Mouse (Mus musculus): ENCODE data around the gene Il17rd. TPM values are rescaled to one million over a fixed set of nuclear protein-coding genes. Genes with fewer than 3 reads are reported as not detected.

The Il17rd gene
- polyA plus RNA-seq, 1 experiment from 2014 or later: 2.0 TPM

DNA sequence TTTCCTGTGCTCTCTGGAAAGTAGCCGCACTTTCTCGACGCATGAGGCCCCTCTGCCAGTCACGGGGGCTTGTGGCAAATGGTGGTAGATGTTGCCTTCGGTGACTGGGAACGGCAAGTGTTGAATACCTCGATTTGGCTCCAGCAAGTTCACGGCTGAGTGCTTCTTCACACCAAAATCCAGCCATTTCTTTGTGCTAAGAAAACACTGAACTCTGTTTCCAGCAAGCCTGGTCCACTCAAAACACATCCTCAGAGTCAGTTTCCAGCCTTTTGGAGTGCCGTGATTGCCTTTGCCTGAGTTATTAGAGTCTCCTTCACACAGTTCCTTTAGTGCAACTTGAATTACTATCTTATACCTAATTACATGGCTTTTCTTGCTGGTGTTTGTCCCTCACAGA is 11.3 kb downstream of the Il17rd start:
- Histone ChIP-seq H3K27me3 (no peaks in the 10 kb centered on the region), H3K4me2 (no peak overlapping the region), H3K27ac (replicated peaks) (peak overlapping the region; percentile 75), H3K36me3 (no peaks in the 10 kb centered on the region), H3K9ac (no peak overlapping the region), H3K9me3 (no peaks in the 10 kb centered on the region), H3K4me1 (replicated peaks) (peaks cover 66% of the 10 kb centered on the region), H3K4me3 (no peak overlapping the region)
- 9% methylated on average over 9 of the region's 9 CpGs for WGBS
- ATAC-seq (ENCODE audit: low read depth): peak; percentile 55; the same call in 1 of the 2 replicates

DNA sequence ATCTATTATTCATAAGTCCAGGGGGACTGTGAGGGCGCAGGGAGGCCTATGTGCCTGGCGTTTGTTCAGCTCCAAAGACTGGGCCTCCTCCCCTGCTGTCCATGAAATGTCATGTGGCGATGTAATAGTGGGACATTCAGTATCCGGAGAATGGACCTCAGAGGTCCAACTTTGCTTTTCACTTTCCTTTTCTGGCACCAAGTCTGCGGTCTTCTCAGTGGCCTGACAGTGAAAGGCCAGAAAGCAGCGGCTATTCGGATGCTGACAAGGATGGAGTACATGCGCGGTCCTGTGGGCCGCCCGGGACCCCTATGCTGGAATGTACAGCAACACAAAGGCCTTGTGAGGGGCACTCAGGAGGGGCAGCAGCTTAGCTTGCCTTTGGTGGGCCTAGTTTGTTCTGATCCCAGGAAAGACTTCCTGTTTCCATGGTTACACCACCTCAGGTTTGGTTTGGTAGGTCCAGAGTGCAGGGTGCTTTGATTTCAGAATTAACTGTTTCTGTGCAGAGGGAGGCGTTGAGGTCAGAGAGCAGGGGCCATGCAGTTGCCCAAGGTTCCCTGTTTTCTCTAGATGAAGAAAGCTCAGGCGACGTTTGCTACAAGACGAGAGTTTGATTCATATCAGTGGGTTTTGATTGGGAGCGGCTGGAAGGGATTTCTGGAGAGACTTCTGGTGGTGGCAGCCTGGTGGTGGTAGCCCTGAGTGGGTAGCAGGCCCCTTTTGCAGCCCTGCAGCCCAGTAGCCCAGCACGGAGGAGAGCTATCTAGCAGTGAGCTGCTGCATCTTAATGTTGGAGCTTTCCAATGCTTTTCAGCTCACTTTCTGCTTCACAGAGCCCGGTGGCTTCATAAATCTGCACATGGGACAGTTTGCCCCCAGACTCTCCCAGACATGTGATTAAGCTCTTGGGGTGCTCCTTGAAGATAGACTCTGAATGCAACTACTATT is 12.1 kb downstream of the Il17rd start:
- H3K4me2 ChIP-seq: peak overlapping the region; percentile 12
- ATAC-seq (ENCODE audit: low read depth): peak; percentile 91
- peak overlapping the region; percentile 75 for H3K27ac ChIP-seq (replicated peaks)
- H3K4me3 ChIP-seq: no peak overlapping the region
- H3K4me1 ChIP-seq (replicated peaks): peaks cover 61% of the 10 kb centered on the region
- H3K9me3 ChIP-seq: no peaks in the 10 kb centered on the region
- H3K36me3 ChIP-seq: no peaks in the 10 kb centered on the region
- peak overlapping the region; percentile 42 for H3K9ac ChIP-seq
- H3K27me3 ChIP-seq: no peaks in the 10 kb centered on the region
- WGBS: 10% methylated on average over 18 of the region's 18 CpGs

GRCm38 (mm10) chr14:27051511-27051895 is 12.8 kb downstream of the Il17rd start:
- Histone ChIP-seq H3K4me1 (replicated peaks) (peaks cover 55% of the 10 kb centered on the region), H3K9ac (no peak overlapping the region), H3K27me3 (no peaks in the 10 kb centered on the region), H3K4me2 (peak overlapping the region; percentile 12; the same call in 1 of the 2 replicates), H3K9me3 (no peaks in the 10 kb centered on the region), H3K27ac (replicated peaks) (peak overlapping the region; percentile 75), H3K4me3 (no peak overlapping the region), H3K36me3 (no peaks in the 10 kb centered on the region)
- 19% methylated on average over 5 of the region's 5 CpGs for WGBS
- ATAC-seq (ENCODE audit: low read depth): no peak

GRCm38 (mm10) chr14:27058535-27059223 is 19.9 kb downstream of the Il17rd start:
- Histone ChIP-seq H3K9ac (no peak overlapping the region), H3K9me3 (no peaks in the 10 kb centered on the region), H3K36me3 (no peaks in the 10 kb centered on the region), H3K4me2 (no peak overlapping the region), H3K4me1 (replicated peaks) (peaks cover 17% of the 10 kb centered on the region), H3K27me3 (no peaks in the 10 kb centered on the region), H3K27ac (replicated peaks) (no peak overlapping the region), H3K4me3 (no peak overlapping the region)
- WGBS: 37% methylated on average over 13 of the region's 13 CpGs
- ATAC-seq (ENCODE audit: low read depth): no peak

DNA sequence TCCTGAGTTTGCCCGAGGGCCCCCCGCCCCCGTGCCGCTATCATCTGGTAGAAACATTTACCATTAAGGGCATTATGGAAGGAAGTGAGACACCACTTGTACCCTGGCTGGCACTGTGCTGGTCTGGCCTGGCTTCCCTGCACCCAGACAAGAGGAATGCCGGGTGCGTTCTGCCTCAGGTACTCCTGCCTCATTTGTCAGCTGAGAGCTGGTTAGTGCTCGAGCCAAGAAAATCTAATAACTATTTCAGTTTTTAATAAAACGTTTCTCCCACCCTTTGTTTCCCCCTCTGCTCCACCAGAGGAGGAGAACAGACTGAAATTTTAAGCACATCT is 20.4 kb downstream of the Il17rd start:
- Histone ChIP-seq H3K27ac (replicated peaks) (no peak overlapping the region), H3K9ac (no peak overlapping the region), H3K4me2 (no peak overlapping the region), H3K4me1 (replicated peaks) (peaks cover 17% of the 10 kb centered on the region), H3K36me3 (no peaks in the 10 kb centered on the region), H3K9me3 (no peaks in the 10 kb centered on the region), H3K4me3 (no peak overlapping the region), H3K27me3 (no peaks in the 10 kb centered on the region)
- 52% methylated on average over 8 of the region's 8 CpGs for WGBS
- no peak for ATAC-seq (ENCODE audit: low read depth)

DNA sequence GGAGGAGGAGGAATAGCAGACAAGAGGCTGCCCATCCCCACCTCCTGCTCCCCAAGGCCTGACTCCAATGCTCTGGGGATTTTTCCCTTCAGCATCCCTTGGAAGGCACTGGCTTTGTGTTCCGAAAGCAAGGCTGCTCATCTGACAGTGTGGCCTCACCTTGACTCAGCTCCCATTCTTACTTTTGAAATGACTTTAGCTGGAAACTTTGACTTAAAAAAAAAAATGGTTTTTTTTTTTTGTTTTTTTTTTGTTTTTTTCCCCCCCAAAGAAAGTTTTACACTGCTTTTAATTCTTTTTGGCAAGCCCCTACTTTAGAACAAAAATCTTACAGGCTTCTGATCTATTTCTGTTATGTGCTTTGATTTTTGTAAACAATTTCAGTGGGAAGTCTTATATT is 24.6 kb downstream of the Il17rd start:
- no peaks in the 10 kb centered on the region for H3K27me3 ChIP-seq
- WGBS: 89% methylated on average over 1 of the region's 1 CpGs
- peaks cover 45% of the 10 kb centered on the region for H3K4me1 ChIP-seq (replicated peaks)
- no peak overlapping the region for H3K4me2 ChIP-seq
- no peak overlapping the region for H3K4me3 ChIP-seq
- no peaks in the 10 kb centered on the region for H3K9me3 ChIP-seq
- H3K36me3 ChIP-seq: no peaks in the 10 kb centered on the region
- ATAC-seq (ENCODE audit: low read depth): no peak
- no peak overlapping the region for H3K9ac ChIP-seq
- no peak overlapping the region for H3K27ac ChIP-seq (replicated peaks)

DNA sequence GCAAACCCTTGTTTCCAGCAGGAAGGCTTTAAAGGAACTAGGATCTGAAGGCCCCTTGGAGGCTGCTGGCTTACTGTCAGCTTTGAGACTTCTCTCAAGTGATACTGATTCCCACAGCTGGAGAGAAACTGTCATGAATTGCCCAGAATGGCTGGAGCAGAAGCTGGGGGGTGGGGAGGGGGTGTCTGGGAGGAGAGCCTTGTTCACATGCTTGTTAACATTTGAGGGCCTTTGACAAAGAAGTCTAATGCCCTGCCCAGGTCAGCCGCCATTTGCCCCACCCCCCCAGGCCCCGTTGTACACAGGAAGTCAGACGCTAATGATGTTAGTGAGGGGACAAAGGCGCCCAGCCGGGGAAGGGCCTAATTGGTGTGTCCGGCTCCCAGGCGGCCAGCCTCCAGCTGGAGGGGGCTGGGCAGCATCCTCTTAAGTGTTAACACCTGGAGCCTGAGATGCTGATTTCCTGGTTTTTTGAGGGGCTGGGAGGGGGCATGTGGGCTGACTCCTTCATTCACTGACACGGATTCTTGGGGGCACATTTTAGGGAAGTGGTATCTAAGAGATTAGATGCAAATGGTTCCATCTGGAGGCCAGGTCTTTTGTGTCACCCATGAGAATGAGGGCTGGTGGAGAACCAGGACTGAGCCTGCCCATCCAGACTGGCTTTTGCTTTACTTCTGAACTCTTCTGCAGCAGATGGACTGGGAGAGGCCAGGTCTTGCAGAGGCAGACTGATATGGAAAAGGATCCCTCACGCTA is 27.6 kb downstream of the Il17rd start:
- ATAC-seq (ENCODE audit: low read depth): peak; percentile 56
- peak overlapping the region; percentile 18; the same call in 1 of the 2 replicates for H3K27ac ChIP-seq (replicated peaks)

DNA sequence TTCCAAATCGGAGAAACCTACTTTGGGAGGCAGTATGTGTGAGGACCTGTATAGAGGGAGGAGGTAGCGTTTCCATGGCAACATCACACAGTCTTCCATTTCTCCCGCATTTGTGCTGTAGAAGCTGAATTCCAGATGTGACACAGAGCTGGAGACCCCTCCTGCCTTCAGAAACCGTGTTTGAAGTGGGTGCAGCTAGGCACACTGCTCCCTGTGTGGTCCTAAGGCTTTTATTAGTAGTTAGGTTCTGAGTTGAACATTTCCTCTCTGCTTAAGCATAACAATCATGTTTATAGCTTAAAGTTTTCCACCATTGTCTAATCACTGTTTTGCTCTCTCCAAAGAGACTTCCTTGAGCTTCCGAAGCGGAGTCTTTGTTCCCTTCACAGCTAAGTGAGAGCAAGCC is 29.1 kb downstream of the Il17rd start:
- ATAC-seq (ENCODE audit: low read depth): peak; percentile 55; the same call in 1 of the 2 replicates
- H3K4me2 ChIP-seq: peak overlapping the region; percentile 33
- no peaks in the 10 kb centered on the region for H3K36me3 ChIP-seq
- peaks cover 70% of the 10 kb centered on the region for H3K4me1 ChIP-seq (replicated peaks)
- no peak overlapping the region for H3K4me3 ChIP-seq
- no peak overlapping the region for H3K9ac ChIP-seq
- 12% methylated on average over 6 of the region's 6 CpGs for WGBS
- H3K27me3 ChIP-seq: no peaks in the 10 kb centered on the region
- peak overlapping the region; percentile 57; the same call in 1 of the 2 replicates for H3K27ac ChIP-seq (replicated peaks)
- no peaks in the 10 kb centered on the region for H3K9me3 ChIP-seq

More for the DNA sequence above, 27.6 kb downstream of the Il17rd start:
- no peaks in the 10 kb centered on the region for H3K27me3 ChIP-seq
- H3K36me3 ChIP-seq: no peaks in the 10 kb centered on the region
- no peaks in the 10 kb centered on the region for H3K9me3 ChIP-seq
- WGBS: 7% methylated on average over 9 of the region's 9 CpGs
- H3K4me2 ChIP-seq: peak overlapping the region; percentile 11; the same call in 1 of the 2 replicates
- H3K4me1 ChIP-seq (replicated peaks): peaks cover 56% of the 10 kb centered on the region
- H3K9ac ChIP-seq: peak overlapping the region; percentile 38; the same call in 1 of the 2 replicates
- H3K4me3 ChIP-seq: no peak overlapping the region

GRCm38 (mm10) chr14:27069434-27070097 is 30.8 kb downstream of the Il17rd start:
- Histone ChIP-seq H3K4me2 (no peak overlapping the region), H3K9ac (no peak overlapping the region), H3K9me3 (no peaks in the 10 kb centered on the region), H3K27ac (replicated peaks) (no peak overlapping the region), H3K4me3 (no peak overlapping the region), H3K36me3 (no peaks in the 10 kb centered on the region), H3K27me3 (no peaks in the 10 kb centered on the region), H3K4me1 (replicated peaks) (peaks cover 87% of the 10 kb centered on the region)
- ATAC-seq (ENCODE audit: low read depth): no peak
- WGBS: 33% methylated on average over 8 of the region's 8 CpGs

- 49% methylated on average over 3 of the region's 3 CpGs for WGBS
- no peak overlapping the region for H3K27ac ChIP-seq (replicated peaks)
These were observed 31.4 kb downstream of the Il17rd start for GRCm38 (mm10) chr14:27070128-27070527.

GRCm38 (mm10) chr14:27070758-27071157 is 32.0 kb downstream of the Il17rd start:
- no peak for ATAC-seq (ENCODE audit: low read depth)
- no peak overlapping the region for H3K4me2 ChIP-seq
- no peak overlapping the region for H3K4me3 ChIP-seq
- no peaks in the 10 kb centered on the region for H3K36me3 ChIP-seq
- no peak overlapping the region for H3K9ac ChIP-seq
- H3K27me3 ChIP-seq: no peaks in the 10 kb centered on the region
- no peak overlapping the region for H3K27ac ChIP-seq (replicated peaks)
- H3K4me1 ChIP-seq (replicated peaks): peaks cover 94% of the 10 kb centered on the region
- no peaks in the 10 kb centered on the region for H3K9me3 ChIP-seq
- WGBS: 24% methylated on average over 9 of the region's 9 CpGs

More at GRCm38 (mm10) chr14:27070128-27070527, 31.4 kb downstream of the Il17rd start:
- H3K4me2 ChIP-seq: no peak overlapping the region
- H3K36me3 ChIP-seq: no peaks in the 10 kb centered on the region
- H3K9me3 ChIP-seq: no peaks in the 10 kb centered on the region
- no peak overlapping the region for H3K9ac ChIP-seq
- H3K4me3 ChIP-seq: no peak overlapping the region
- ATAC-seq (ENCODE audit: low read depth): no peak
- no peaks in the 10 kb centered on the region for H3K27me3 ChIP-seq
- peaks cover 92% of the 10 kb centered on the region for H3K4me1 ChIP-seq (replicated peaks)
